Mouse (Mus musculus) brain, embryonic 18.5 days (tissue): ENCODE measurements at regions not wholly inside any gene's neighbourhood (a gene's known extent, or its start where the extent isn't known, plus 50 kb on each side); places are given as distances from the start of the nearest gene placed in this dataset.
"Not testable (repeated sequence)": the region's sequence is repeated elsewhere in the genome, so short reads cannot be mapped to it uniquely, and the experiment has no call there.

ENCODE experiments used
- DNase-seq: peaks from one replicate; pipeline ENCODE4 v3.0.0-alpha.2; 2012; ENCODE audit warnings: low read depth, low spot score

DNA sequence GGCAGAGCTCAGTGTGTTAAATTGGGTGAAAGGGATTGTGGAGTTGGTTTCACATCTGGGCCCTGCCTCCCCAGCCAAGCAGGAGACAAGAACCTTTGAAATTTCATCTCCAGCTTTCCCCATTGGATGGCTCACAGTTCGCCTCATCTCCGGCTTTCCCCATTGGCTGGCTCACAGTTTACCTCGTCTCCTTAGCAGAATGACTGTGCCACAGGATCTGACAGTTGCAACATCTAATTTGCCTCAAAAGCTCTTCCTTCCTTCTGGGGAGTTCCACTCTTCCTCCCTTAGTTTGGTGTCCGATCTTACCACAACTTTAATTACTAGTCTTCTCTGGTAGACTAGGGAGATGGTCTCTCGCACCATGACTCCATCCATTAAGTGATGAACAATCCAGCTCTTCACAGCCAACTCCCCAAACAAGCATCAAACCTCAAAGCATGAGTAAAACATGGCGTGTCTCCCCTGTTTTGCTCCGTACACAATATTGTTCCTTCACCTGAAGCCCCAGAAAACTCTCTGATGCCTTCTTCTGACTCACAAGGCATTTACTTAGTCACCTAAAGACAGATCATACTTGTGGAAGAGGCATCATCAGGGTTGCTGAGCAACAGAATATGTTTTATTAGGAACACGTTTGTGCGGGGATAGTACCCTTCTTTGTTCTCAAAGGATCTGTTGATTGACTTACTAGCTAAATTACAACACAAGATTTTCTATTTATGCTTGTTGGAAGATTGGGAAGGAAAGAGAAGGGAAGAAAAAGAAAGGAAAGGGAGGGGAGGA lies 199.1 kb upstream of the Serp2 start:
- no peak for DNase-seq

DNA sequence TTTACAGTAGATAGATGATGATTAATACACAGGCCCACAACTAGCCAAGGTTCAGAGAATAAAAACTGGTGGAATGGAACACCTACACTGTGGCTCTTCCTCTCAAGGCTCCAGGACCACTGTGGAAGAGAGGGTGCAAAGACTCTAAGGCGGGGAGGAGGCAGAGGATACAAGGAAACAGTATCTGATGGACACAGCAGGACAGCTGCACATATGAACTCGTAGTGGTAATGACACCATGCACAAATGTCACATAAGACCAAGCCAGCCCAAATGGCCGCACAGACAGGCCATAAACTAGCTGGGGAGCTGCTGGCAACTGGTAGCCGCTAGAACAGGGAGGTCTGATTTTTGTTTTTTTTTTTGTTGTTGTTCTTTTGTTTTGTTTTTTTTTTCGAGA lies 197.0 kb upstream of the Serp2 start:
- DNase-seq: no peak

DNA sequence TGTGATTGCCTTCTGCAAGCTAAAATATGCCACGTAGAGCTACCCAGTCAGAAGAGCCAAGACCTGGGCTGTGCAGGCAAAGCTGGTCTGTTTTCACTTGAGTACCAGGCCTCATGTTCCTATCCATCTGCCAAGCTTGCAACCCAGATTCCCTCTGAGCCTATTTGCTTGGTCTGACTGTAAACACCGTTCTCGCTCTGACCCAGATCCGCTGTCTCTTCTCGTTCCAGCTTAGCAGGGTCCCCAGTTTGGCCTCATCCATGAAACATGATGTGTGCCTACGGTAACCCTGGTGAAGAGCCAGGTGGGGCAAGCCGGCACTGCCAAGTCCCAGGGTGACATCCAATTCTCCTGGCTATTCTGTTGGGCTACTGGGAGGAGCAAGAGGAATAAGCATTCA lies 192.5 kb upstream of the Serp2 start:
- DNase-seq: no peak

DNA sequence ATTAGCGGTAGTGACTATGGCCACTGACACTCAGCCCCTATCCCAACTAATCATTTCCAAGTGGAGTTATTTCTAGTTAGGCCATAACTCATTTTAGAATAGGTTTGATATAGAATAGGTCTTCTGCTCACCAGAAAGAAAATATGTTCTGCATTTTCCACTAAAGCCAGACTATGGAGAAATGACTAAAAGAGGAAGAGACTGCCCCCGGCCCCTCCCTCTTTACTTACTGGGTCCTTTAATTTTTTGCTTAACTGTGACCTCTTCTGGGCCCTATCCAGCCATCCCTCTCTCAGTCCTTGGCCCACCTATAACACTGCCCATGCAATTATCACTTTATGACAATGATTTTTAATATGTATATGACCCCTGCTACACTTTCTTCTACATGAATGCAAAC lies 192.0 kb upstream of the Serp2 start:
- no peak for DNase-seq

DNA sequence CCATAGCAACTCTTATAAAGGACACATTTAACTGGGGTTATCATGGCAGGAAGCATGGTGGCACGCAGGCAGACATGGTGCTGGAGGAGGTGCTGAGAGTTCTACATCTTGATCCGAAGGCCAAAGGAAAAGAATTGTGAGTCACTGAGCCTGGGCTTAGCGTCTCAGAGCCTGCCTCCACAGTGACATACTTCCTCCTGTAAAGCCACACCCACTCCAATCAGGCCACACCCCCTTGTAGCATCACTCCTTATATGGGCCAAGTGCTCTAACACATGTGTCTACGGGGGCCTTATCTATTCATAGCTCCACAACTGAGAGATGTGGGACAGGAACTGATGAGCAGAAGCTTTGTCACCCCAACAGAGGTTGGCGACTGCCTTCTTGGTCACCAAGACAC lies 191.1 kb upstream of the Serp2 start:
- DNase-seq: no peak

DNA sequence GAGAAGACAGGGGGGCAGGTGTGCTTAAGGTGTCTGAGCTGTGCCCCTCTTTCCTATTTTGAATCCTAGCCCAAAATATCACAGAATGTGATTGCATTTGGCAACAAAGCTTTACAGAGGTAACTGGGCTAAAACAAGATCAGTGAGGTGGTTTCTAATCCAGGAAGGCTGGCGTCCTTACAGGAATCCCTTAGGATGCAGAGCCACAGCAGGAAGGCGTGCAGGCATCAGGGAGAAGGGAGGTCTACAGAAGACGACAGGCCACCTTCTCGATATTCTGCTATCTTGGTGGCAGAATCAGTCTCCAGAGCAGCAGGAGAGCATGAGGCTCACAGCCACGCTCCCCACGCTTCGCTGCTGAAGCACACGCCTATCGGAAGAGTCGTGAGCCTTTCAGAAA lies 189.6 kb upstream of the Serp2 start:
- no peak for DNase-seq

DNA sequence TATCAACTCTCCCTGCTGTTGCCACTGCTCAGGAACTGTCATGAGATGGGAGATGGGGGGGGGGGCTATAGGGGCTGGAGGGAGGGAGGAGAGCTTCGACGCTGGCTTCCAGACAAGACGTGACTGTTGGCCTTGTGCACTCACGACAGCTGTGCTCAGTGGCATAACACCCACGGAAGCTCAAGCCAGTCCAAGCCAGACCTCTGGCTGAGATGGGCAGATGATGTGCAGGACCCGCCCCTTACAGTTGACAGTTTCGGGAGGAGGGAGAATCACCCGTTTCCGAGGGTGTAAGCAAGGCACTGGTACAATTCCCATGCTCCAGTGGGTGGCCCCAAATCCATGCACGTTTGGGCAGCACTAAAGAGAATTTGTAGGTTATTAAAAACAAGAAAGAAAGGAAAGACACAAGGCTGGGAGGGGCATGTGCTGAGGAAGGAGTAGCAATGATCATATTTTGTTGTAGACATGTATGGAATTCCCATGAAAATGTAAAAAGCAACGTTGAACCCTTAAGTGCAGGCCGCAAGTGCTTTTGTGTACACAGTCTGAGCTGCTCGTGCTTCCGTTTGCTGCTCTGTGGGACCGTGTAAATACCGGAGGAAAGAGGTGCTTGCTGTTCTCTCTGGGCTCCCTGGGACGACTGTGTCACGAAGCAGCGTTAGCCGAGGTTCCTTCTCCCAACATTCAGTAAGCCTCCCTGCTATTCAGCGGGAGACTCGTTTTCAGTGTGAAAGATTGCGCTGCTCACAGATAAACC lies 188.2 kb upstream of the Serp2 start:
- no peak for DNase-seq

DNA sequence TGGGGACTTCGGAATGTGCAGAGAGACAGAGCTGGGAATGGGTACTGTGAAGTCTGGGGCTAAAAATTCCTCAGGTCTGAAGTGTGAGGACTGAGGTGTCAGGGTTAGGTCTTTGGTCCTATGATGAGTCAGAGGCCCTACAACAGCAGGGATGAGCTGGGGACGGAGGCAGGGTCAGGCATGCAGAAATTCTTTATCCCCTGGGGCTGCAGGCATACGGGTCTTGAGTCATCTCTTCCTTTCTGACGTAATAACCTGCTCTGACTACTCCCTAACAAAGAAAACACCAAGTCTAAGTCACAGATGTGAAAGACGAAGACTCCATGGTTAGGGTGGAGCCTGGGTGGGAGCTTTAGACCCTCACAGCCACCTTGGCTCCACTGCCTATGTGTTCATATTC lies 185.6 kb upstream of the Serp2 start:
- no peak for DNase-seq

DNA sequence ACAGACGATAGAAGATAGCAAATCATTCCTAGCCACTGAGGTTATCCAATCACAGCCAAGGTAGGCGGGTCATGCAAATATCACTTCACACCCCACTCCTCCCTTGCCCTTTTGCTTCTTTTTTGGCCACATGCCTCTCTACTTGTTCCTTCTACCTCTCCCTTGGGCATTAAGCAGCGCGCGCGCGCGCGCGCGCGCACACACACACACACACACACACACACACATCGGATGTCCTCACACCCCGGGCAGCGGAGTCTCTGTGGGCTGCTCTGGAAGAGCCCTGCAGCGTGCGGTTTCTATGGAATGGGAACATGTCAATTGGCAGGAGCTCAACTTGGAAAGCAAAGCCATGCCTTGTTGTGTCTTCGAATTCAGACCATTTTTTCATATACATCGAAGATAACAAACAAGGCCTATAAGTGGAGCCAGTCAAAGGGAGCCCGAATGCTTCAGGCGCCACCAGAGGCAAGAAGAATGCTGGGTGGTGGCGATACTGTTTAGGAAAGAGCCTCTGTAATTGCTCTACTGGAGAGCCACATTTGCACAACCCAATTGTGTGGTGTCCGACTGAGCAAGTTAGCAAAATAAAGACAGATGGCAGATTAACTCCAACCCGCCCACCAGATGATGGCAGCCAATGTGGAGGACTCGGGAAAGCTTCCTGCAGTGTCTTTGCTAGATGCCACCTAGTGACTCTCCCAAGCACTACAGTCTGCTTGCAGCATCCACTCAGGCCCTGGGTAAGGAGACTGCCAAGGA lies 183.3 kb upstream of the Serp2 start:
- peak; percentile 54 for DNase-seq

DNA sequence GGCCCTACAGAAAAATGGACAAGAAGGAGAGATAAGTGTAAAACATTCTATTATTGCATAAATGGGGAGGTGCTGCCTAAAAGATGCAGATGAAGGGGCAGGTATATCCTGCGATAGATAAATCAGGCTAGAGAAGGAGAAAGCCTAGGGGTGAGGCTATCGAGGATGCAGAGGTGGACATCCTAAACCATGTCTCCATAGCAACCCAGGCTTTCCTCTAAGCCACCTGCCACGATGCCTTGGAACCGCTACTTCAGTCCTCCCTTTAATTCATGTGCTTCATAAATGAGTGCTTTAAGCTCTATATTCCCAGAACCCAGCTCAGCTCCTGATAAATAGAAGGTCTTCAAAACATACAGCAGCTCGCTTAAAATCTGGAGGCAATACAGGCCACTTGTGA lies 179.3 kb upstream of the Serp2 start:
- DNase-seq: no peak

DNA sequence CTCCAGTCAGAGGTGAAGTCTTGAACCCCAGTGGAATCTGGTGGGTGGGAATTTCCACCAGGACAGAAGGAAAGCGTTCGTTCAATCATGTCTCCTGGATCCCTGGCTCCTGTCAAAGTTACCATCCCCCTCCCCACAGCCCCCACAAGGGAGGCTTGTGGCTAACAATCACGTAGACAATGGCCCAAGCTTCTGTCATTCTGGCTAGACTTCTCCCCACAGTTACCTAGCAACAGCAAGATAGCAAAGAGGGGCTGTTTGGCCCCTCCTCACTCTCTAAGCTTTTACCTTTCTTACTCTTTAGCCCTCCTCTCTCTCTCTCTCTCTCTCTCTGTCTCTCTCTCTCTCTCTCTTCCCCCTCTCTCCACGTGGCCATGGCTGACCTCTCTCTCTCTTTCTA lies 178.4 kb upstream of the Serp2 start:
- peak; percentile 40 for DNase-seq

DNA sequence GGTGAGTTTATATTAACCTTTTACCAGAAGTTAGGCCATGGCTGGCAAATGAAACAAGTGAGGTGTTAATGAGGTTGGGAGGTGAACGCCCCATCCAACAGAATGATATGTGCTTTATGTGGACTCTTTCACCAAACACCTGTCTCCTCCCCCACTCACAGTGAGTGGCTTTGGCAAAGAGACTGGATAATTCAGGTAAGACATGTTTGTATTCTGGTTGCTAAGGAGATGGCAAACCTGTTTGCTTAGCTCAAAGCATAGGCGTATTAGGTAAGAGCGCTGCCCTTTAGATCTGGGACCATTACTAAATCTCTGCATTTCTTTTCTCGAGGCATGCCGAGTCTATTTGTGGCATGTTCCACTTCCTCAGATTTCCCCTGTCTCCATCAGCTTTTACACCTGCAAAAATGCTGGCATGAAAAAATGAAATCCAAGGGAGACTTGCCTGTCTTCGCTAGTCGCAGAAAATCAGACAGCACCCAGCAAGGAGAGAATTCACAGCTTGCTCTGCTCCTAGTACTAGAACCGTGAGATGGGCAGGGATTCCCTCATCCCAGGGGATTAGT lies 176.7 kb upstream of the Serp2 start:
- no peak for DNase-seq

DNA sequence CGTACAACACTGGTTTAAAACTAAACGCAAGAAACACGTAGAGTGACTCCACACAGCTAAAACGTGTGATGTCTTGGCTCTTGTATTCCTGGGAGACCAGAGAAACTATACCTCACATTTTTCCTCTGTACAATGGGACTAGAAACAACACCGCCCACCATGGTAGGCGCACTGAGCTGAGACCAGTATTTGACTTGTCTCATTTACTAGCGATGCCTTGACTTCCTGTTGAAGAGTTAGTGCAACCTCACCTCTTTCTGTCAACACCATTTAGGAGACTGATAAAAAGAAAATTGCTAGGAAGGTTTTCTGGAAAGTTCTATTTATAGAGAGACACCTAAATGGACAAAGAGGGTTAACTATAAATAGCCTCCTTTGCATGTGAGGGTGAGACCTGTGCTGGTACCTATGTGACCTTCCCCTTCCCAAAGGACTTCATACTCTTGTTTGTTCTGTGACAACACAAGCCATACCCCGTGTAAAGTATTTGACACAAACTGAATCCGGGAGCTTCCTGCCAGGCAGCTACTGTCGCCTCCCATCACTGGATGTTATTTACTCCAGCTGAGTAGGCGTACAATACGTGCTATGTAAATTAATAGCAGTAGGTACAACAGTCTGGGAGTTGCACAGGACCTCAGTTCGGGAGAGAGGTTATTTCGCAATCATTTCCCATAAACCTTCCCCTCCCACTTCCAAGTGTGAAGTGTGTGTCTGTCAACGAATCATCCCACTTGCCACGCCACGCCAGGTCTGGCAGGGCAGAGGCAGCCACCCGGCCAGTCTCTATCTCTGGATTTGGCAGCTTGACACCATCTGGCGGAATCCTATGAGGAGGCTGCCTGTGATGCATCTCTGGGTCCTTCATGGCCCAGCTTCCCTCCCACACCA lies 174.7 kb upstream of the Serp2 start:
- DNase-seq: no peak

DNA sequence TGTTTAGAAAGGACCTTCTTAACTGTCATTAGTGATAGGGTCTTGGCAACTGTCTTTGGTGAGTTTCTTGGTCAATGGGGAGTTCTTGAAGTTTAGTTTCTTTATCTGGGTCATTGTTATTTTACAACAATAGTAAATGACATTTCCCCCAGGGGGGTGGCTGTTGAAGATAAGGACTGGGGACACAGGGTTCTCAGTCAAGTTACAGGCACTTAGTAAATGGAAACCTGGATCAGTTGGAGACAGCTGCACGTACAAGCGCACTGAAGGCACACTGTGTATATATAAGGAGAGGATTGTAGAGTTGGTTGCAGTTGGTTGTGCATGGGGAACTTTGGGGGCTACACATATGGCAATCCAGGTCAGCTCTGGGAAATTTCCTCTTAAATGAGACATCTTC lies 169.2 kb upstream of the Serp2 start:
- DNase-seq: no peak

DNA sequence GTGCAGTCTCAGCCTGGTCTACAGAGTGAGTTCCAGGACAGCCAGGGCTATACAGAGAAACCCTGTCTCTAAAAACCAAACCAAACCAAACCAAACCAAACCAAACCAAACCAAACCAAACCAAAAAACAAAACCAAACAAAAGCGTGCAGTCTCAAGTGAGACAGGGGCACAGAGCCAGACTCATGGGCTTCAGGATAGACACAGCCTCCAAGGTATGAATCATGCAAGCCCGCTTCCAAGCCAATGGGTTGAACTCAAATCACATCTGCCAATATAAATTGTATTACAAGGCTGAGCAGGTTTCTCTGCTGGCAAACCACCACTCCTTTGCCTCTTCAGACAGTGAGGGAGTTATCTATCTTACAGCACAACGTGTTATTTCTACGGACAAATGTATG lies 168.5 kb upstream of the Serp2 start:
- DNase-seq: not testable (repeated sequence)

DNA sequence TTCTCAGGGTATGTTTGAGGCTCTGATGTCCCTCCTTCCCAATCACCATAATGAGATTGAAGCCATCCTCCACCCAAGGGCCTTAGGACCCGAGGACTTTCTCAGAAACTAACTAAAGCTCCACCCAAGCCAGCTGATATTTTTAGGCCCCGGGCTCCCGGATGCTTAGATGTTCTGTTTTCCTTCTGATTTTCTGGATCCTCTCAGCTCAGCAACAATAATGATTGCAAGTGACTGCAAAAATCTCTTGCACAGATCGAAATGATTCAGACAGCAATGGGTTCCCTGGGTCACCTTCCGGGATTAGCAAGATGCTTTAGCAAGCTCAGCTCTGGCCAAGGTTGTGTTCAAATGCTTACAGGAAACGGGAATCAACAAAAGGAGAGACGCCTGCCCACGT lies 168.1 kb upstream of the Serp2 start:
- no peak for DNase-seq

DNA sequence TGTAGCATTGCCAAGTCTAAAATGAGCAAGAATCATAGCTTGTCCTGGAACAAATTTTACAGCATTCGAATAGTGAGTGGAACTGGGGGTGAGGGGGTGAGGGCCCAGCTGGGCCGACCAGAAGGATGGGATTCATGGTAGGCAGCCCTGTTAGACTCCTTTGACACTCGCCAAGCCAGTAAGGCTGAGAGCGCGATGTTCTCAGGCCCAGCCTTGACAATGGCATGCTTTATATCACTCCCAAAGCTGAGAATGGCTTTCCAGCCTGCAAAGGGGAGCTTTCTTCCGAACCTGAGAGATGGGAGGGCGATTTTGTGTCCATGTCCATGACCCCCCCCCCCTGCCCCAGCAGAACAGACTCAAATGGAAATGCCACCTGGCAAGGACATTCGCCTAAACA lies 167.7 kb upstream of the Serp2 start:
- no peak for DNase-seq

DNA sequence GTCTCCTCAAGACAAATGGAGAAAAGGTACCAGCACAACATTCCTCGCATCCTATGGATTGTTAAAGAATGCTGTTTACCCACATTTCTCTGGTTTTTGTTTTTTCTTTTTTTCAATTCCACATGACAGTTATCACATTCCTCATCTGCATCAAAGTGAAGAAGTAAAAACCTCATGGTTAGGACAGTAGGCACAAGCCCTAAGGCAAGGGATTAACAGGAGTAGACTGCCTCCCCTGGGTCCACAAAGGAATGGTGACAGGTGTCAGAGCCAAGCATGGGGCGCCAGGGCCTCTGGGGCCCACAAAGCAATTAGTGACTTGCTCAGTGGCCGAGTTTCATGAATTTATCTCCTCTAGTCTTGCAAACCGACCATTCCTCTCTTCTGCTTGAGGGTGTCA lies 166.9 kb upstream of the Serp2 start:
- DNase-seq: no peak

DNA sequence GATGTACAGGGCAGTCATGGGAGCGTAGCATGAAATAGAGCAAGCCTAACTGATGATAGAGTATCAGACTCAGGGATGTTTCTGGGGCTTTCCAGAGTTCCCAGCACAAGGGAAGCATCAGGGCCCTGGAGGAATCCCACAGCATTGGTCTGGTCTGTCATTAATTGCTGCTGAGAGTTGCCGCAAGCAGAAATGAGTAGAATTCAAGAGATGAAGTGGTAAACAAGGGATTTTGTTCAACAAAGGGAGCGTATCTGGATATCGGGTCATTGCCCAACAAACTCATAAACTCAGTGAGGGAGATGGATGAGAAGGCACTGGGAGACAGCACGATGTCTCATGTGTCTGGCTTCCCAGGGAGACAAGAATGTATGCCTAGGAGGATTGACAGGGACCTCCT lies 165.6 kb upstream of the Serp2 start:
- DNase-seq: no peak

DNA sequence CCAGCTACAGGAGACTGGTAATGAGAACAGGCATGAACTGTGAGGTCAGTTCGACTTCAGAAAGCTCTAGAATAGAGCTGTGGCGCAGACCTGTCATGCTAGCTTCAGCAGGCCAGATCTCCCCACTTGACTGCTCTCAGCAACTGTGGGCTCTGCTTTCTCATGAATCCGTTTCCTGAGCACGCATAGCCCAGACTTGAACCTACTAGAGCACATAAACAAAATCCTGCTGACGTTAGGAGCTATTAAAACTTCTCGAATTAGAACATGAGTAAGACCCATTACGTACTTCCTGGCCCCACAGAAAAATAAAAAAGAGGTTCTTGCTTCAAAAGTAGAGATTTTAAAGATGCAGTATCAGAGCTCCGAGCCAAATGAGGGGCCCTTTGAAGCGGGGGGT lies 165.1 kb upstream of the Serp2 start:
- no peak for DNase-seq

DNA sequence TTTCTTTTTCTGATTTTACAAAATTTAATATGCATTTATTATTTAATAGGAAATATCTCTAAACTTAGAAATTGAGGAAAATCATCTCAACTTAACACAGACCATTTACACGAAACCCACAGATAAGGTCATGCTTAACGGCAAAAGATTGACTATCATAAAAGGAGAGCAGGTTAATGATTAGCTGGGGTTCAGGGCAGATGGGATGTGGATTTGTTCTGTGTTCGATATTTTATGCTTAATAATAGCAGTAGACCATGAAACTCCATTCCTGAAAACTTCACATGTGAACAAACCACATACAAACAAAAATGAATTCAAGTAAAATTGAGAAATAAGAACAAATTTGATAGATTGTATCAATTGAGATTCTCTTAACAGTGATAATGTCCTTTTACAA lies 160.4 kb upstream of the Serp2 start:
- DNase-seq: no peak
